Mouse (Mus musculus) stomach, embryonic 14.5 days (tissue): ENCODE data around the gene Tnfrsf21. TPM values are rescaled to one million over a fixed set of nuclear protein-coding genes. Genes with fewer than 3 reads are reported as not detected.

ENCODE experiments used
- ATAC-seq: fragments of 200-750 bp; cut with Nextera tagmentation; 2 replicates; pipeline ENCODE4 v1.8.0; 2017; ENCODE audit warnings: low read depth, moderate TSS enrichment; ENCODE audit not compliant: insufficient number of reproducible peaks, insufficient read depth, low FRiP score
- H3K27ac ChIP-seq: fragments of 300-500 bp; sonication (generic); 2 replicates; pipeline ENCODE4 v1.5.1; 2014; ENCODE audit warnings: mild to moderate bottlenecking, low read length, moderate library complexity, mixed read lengths
- H3K27me3 ChIP-seq: fragments of 300-500 bp; sonication (generic); 2 replicates; pipeline ENCODE4 v1.6.1; 2014; ENCODE audit warnings: low read length, control low read depth, mixed read lengths; ENCODE audit not compliant: control insufficient read depth, insufficient read depth
- H3K36me3 ChIP-seq: fragments of 300-500 bp; sonication (generic); 2 replicates; pipeline ENCODE4 v1.6.1; 2014; ENCODE audit warnings: mild to moderate bottlenecking, control low read depth, low read length, moderate library complexity, mixed read lengths; ENCODE audit not compliant: control insufficient read depth, insufficient read depth
- H3K4me1 ChIP-seq: fragments of 300-500 bp; sonication (generic); 2 replicates; pipeline ENCODE4 v1.6.1; 2014; ENCODE audit warnings: low read length, control low read depth, mixed read lengths; ENCODE audit not compliant: control insufficient read depth, insufficient read depth
- H3K4me2 ChIP-seq: fragments of 300-500 bp; sonication (generic); replicated peaks from 2 replicates; pipeline ENCODE4 v1.6.1; 2014; ENCODE audit warnings: low read depth, low read length, control low read depth
- H3K4me3 ChIP-seq: fragments of 300-500 bp; sonication (generic); 2 replicates; pipeline ENCODE4 v1.5.1; 2014; ENCODE audit warnings: low read depth, low read length, control low read depth
- H3K9ac ChIP-seq: fragments of 300-500 bp; sonication (generic); replicated peaks from 2 replicates; pipeline ENCODE4 v1.6.1; 2014; ENCODE audit warnings: low read depth, mild to moderate bottlenecking, control low read depth, low read length, moderate library complexity, mixed read lengths
- H3K9me3 ChIP-seq: fragments of 300-500 bp; sonication (generic); 2 replicates; pipeline ENCODE4 v1.6.1; 2016; ENCODE audit warnings: low read depth, low read length, control low read depth; ENCODE audit not compliant: control insufficient read depth
- WGBS: fragments of 180-500 bp; shearing (Covaris S2); extraction: QIAGEN DNeasy Blood & Tissue Kit; methylation state at CpG from one replicate; pipeline ENCODE4 v1.1.7; 2014; 5-methylcytosine and 5-hydroxymethylcytosine counted together
- polyA plus RNA-seq: library from polyadenylated mRNA; unstranded; fragments of >200 nt; fragmentation: Nextera tagmentation; extraction: Ambion mirVana; gene quantifications from 2 replicates; pipeline ENCODE4 v1.2.1, GENCODE M21; 2014

Gene Tnfrsf21
- polyA plus RNA-seq, 1 experiment from 2014 or later = 30.4 TPM

DNA sequence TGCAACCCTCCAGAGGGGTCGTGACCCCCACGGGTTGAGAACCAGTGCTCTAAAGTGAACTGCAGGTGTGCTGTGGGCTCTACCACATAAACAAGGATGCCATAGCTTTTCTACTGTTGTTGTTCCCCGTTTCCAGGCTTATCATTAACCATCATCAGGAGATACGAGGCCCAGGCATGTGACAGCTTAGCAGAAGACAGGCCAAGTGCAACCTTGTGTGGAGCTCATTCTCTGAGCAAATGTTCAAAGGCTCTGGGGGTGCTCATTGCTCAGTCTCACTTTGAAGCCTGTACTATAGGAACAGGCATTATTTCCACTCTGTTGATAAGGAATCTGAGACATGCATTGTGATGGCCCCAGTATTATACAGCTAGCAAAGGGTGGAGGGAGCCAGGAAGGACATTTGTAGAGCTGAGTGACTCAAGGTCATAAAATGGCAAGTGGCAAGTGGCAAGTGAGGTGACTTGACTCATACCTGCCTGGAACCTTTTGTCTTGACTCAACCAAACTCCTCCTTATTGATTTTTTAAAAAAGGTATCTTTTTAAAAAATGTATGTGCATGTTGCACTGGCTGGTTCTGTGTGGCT, 80.8 kb downstream of the Tnfrsf21 start:
- Histone ChIP-seq H3K4me3 (no peak overlapping the region), H3K27me3 (no peaks in the 10 kb centered on the region), H3K9ac (no peak overlapping the region), H3K4me2 (no peak overlapping the region), H3K27ac (no peak overlapping the region), H3K4me1 (no peaks in the 10 kb centered on the region), H3K36me3 (no peaks in the 10 kb centered on the region), H3K9me3 (no peaks in the 10 kb centered on the region)
- WGBS = 45% methylated on average over 4 of the region's 4 CpGs
- 0 out of 2 replicates have a peak, but pooled peaks have one; percentile 23 for ATAC-seq

DNA sequence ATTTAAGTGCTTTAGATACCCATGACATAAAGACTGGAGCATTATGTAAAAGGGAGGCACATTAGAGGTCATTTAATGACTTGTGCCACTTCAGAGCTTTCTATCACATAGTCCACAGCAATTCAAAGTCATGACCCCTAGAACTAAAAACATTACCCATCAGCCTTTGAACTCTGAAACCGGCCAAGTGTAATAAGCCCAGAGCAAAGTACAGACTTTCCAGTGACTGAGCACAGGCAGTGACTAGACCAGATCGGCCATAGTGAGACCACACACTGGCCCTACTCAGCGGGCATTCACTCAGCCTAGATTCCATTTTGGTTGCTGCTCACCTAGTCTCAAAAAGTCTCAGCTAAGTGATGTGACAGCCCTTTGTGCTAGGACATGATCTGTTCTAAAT, 89.8 kb downstream of the Tnfrsf21 start:
- H3K27me3 ChIP-seq = no peaks in the 10 kb centered on the region
- ATAC-seq = no peak
- no peak overlapping the region for H3K9ac ChIP-seq
- H3K4me2 ChIP-seq = no peak overlapping the region
- H3K9me3 ChIP-seq = no peaks in the 10 kb centered on the region
- WGBS = 80% methylated on average over 3 of the region's 3 CpGs
- no peaks in the 10 kb centered on the region for H3K36me3 ChIP-seq
- H3K4me1 ChIP-seq = no peaks in the 10 kb centered on the region
- no peak overlapping the region for H3K4me3 ChIP-seq
- no peak overlapping the region for H3K27ac ChIP-seq

DNA sequence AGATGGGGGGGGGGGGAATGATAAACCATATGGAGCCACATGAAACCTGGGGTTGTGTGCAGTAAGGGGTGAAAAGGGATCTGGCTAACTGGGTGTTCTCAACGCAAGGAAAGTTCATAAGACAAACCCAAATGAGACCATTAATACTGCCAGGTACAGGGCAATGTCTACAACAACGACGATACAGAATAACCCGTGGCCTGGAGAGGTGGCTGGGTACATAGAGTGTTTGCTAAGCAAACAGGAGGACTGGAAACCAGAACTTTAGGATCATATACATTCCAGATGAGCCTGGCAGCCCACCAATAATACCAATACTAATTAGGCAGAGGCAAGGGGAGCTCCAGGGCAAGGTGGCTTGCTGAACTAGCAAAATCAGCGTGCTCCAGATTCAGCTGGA, 91.0 kb downstream of the Tnfrsf21 start:
- no peaks in the 10 kb centered on the region for H3K9me3 ChIP-seq
- no peaks in the 10 kb centered on the region for H3K4me1 ChIP-seq
- no peak overlapping the region for H3K27ac ChIP-seq
- WGBS = 66% methylated on average over 5 of the region's 5 CpGs
- H3K27me3 ChIP-seq = no peaks in the 10 kb centered on the region
- no peak overlapping the region for H3K9ac ChIP-seq
- no peak overlapping the region for H3K4me3 ChIP-seq
- H3K4me2 ChIP-seq = no peak overlapping the region
- ATAC-seq = no peak
- no peaks in the 10 kb centered on the region for H3K36me3 ChIP-seq

DNA sequence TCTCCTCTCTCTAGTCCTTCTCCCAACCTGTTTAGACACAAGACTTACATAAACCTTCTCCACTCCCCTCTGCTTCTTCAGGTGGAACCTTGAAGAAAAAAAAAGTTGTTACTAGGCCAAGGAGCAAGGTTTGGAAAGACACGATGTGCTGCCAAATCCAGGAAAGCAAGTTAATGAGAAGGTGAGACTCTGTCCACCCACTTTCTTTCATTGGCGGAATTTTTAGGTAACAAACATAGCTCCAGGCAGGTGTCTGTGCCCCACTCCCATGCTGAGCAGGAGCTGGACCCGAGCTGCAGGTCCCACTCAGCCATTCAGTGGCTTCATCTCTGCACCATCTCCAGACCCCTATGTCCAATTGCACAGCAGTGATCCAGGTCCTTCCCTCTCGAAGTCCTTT, 93.1 kb downstream of the Tnfrsf21 start:
- ATAC-seq = no peak
- Histone ChIP-seq H3K4me1 (no peaks in the 10 kb centered on the region), H3K27me3 (no peaks in the 10 kb centered on the region), H3K9me3 (no peaks in the 10 kb centered on the region), H3K4me3 (no peak overlapping the region), H3K36me3 (no peaks in the 10 kb centered on the region), H3K9ac (no peak overlapping the region), H3K27ac (no peak overlapping the region), H3K4me2 (no peak overlapping the region)
- 80% methylated on average over 4 of the region's 4 CpGs for WGBS

DNA sequence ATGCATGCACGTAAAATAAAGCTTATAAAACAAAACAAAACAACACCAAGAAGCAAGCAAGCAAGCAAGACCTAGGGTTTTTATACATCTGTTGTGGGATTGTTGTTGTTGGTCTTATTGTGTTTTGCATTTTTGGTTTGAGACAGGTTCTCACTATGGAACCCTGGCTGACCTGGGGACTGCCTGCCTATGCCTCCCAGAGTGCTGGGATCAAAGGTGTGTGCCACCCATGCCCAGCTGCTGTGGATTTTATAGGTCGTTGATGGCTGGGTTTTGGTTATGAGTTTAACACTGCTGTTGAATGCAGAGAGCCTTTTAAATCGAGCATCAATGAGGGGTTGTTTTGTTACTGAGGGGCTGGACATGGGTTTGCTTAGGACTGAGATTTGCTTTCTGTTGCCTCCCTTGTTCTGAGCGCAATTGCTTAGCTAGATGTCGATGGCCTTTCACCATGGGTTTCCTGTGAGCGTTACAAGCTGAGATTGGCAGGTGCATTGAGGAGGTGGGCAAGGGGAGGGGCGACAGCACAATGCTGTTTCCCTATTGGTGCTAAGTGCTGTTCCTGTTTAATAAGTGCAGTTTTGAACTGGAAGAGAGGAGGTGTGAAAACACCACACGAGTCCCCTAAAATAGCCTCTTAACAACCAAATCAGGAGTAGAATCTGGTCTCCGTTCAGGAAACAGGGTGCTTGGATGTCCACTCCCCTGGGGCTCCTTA, 94.0 kb downstream of the Tnfrsf21 start:
- no peak overlapping the region for H3K4me2 ChIP-seq
- no peaks in the 10 kb centered on the region for H3K36me3 ChIP-seq
- no peak overlapping the region for H3K9ac ChIP-seq
- H3K9me3 ChIP-seq = no peaks in the 10 kb centered on the region
- H3K27ac ChIP-seq = no peak overlapping the region
- H3K4me3 ChIP-seq = no peak overlapping the region
- no peaks in the 10 kb centered on the region for H3K27me3 ChIP-seq
- no peak for ATAC-seq
- 72% methylated on average over 9 of the region's 9 CpGs for whole genome bisulfite sequencing
- H3K4me1 ChIP-seq = no peaks in the 10 kb centered on the region

DNA sequence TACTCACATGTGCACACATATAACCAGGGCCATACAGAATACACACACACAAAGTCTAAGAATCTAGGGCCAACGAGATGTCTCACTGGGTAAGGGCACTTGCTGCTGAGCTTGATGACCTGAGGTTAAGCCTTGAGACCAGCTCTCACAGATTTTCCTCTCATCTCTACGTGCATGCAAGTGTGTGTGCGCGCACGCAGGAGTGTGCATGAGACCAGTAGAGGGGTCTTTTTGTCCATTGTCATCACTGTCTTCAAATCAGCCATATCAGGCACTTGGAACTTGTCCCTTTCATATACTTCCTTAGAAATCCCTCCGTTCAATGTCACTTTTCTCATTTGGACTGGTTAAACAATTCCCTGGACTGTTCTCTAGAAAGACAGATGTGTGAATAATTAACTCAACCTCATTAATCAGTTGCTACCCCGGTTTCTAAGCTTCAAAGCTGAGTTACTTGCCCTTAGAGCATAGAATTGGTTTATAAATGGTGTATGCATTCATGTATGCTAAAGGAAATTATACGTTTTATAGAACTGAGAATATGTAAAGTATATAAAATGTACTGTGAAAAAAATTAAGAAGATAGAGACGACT, 97.1 kb downstream of the Tnfrsf21 start:
- ATAC-seq = no peak
- H3K4me2 ChIP-seq = no peak overlapping the region
- H3K27ac ChIP-seq = no peak overlapping the region

DNA sequence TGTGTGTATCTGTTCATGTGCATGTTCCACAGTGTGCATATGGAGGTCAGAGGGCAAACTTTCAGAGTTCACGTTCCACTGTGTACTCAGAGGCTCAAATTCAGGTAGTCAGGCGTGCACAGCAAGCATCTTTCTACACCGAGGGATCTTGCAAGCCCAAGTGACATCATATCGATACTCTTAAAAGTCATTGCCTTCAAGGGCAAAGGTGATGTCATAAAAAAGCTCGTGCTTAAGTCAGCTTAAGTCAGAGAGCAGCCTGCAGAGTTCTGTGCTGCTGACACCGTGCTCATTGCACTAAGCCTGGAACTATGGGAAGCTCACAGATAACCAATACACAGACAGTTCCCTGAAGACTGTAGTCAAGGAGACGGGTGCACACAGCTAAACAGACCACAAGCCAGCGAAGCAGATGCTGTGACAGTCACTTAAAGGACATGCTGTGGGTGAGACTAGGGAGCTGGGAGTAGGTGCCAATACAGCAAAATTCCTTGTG, 97.8 kb downstream of the Tnfrsf21 start:
- no peaks in the 10 kb centered on the region for H3K27me3 ChIP-seq
- no peak for ATAC-seq
- no peak overlapping the region for H3K4me2 ChIP-seq
- no peaks in the 10 kb centered on the region for H3K36me3 ChIP-seq
- no peak overlapping the region for H3K27ac ChIP-seq
- no peaks in the 10 kb centered on the region for H3K4me1 ChIP-seq
- H3K9ac ChIP-seq = no peak overlapping the region
- no peaks in the 10 kb centered on the region for H3K9me3 ChIP-seq
- H3K4me3 ChIP-seq = no peak overlapping the region
- WGBS = 48% methylated on average over 8 of the region's 8 CpGs

More for the DNA sequence above, 97.1 kb downstream of the Tnfrsf21 start:
- Histone ChIP-seq H3K9me3 (no peaks in the 10 kb centered on the region), H3K27me3 (no peaks in the 10 kb centered on the region), H3K36me3 (no peaks in the 10 kb centered on the region), H3K4me1 (no peaks in the 10 kb centered on the region), H3K9ac (no peak overlapping the region), H3K4me3 (no peak overlapping the region)
- 55% methylated on average over 9 of the region's 9 CpGs for WGBS

DNA sequence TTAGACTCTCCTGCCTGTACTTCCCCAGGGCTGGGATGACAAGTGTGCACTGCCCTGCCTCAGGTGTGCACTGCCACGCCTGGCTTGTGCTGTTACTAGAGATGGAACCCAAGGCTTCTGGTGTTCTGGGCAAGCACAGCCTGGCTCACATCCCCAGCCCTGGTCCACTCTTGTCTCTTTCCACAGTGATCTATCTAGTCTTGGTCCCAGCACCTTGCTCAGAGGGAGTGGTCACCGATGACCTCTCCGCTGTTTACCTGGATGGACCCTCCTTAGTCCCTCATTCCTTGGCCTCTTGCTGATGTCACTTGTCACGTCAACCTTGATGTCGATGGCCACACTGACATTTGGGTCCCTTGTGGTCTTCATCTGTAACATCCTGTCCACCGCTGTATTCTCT, 98.6 kb downstream of the Tnfrsf21 start:
- Histone ChIP-seq H3K27ac (no peak overlapping the region), H3K4me1 (no peaks in the 10 kb centered on the region), H3K9me3 (no peaks in the 10 kb centered on the region), H3K4me3 (no peak overlapping the region), H3K27me3 (no peaks in the 10 kb centered on the region), H3K9ac (no peak overlapping the region), H3K4me2 (no peak overlapping the region), H3K36me3 (no peaks in the 10 kb centered on the region)
- 96% methylated on average over 6 of the region's 6 CpGs for WGBS
- no peak for ATAC-seq
